Mouse (Mus musculus) olfactory bulb, adult 2 months (tissue): Measurements from ENCODE around the gene Spn.

Experiments used
- CTCF ChIP-seq: fragments of 200-500 bp; IDR thresholded peaks from 2 replicates; pipeline ENCODE4 v1.5.1; 2012; ENCODE audit warnings: low read depth, mild to moderate bottlenecking, low read length, moderate library complexity; ENCODE audit not compliant: insufficient read depth
- POLR2A ChIP-seq: fragments of 200-500 bp; IDR thresholded peaks from 2 replicates; pipeline ENCODE4 v1.6.1; 2012; ENCODE audit warnings: mild to moderate bottlenecking, low read depth, low read length, moderate library complexity; ENCODE audit not compliant: insufficient read depth

DNA sequence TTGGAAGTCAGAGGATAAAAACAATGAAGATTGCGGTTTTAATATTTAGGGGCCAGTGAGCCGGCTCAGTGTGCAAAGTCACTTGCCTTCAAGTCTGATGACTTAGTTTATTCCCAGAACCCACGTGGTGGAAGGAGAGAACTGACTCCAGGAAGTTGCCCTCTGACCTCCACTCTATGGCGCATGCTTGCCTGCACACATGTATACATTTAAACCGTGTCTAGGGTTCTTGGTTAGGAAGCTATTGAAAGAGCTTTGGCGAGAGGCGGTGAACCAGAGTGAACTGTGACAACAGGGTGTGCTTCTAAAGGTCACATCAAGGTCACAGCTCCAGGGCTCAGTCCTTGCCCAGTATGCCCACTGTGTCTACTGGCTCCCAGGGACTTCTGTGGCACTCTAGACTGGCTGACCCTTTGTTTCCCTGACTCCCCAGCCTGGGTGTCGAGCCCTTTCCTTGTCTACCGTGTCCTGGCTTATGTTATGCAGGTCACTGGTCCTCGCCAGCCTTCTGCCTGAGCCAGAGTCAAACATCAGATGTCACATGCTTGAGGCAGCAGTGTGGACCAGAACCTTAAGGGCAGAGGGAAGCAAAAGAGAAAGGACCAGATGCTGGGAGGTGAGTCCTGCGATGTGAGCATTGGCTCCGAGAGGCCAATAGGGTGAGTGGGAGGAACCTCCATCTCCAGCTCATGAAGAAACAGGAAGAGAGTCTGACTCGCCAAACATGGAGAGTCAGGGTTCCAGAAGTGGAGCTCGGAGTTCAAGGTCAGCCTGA, 18.8 kb downstream of the Spn start:
- TF ChIP-seq CTCF, result no peak
- TF ChIP-seq POLR2A, result no peak
